Mouse (Mus musculus) mature B cell (primary cell): ENCODE data around the gene Sept10.
"Not testable (repeated sequence)": the region's sequence is repeated elsewhere in the genome, so short reads cannot be mapped to it uniquely, and the experiment has no call there.

Source experiments
- in situ Hi-C: fragments of 300-500 bp; cut with MboI; formaldehyde crosslinking; loops from 2 replicates; pipeline ENCODE4 v1.14.3; 2019

Sept10 gene

GRCm38 (mm10) chr10:59125497-59125896, 96.2 kb downstream of the Sept10 start:
- in situ Hi-C loops, result no loop called here

GRCm38 (mm10) chr10:59119811-59120210, 101.8 kb downstream of the Sept10 start:
- in situ Hi-C loops, result no loop called here

GRCm38 (mm10) chr10:59119001-59119400, 102.6 kb downstream of the Sept10 start:
- in situ Hi-C loops, result no loop called here

- in situ Hi-C loops, result no loop called here
These were observed 104.1 kb downstream of the Sept10 start for GRCm38 (mm10) chr10:59117555-59117954.

GRCm38 (mm10) chr10:59116331-59116730, 105.3 kb downstream of the Sept10 start:
- in situ Hi-C loops, result no loop called here

DNA sequence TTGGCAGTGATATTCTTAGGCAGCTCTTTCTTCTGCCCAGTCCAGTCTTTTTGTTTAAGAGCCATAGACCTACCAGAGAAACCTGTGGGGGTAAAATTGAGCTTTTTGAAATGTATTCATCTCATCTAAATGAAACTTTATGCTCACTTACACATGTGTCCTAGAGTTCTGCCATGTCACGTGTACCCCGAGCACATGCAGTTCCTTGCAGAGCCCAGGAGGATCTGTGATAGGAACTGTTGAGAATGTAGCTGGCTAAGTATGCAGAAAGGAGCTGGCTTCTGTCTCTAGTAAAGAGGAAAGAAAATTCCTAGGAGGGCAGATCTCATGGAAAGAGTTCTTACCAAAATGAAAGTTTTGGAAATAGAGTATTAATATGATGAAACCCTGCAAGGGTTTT, 106.0 kb downstream of the Sept10 start:
- in situ Hi-C loops, result no loop called here

GRCm38 (mm10) chr10:59114535-59115291, 106.9 kb downstream of the Sept10 start:
- in situ Hi-C loops, result no loop called here

- in situ Hi-C loops, result no loop called here
These were observed 108.3 kb downstream of the Sept10 start for GRCm38 (mm10) chr10:59113386-59113785.

DNA sequence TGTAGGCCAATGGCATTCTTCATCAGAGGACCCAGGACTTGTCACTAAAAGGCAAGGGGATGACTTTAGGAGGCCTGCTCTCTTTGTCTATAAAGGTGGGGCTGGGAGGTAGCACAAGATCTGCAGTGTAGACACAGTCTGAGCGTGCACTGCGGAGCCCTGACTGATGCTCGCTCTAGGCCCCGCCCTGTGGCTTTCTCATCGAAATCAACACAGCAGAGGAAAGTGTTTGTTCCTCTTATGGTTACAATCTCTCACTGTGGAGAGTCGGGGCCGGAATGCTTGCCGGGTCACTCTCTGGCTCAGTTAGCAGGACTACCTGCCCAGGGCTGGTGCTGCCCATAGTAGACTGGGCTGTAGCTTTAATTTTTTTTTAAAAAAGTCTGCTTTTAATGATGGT, 108.9 kb downstream of the Sept10 start:
- in situ Hi-C loops, result no loop called here

DNA sequence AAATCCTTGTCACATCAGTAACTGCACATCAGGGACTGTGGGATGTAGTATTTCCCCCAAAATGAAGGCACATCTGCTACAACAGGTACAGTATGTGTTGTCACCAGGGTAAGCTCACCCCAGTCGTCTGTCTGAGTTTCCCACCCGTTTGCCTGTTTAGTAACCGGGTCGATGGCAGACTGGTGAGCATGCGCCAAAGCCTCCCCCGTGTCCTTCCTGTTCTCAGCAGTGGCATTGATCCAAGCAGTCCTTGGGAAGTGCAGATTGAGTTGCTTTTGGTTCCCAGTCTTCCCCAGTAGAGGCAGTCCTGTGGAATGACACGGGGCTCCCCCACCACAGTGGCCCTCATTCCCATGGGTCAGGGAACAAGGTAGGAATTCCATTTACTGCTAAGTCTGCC, 111.3 kb downstream of the Sept10 start:
- in situ Hi-C loops, result no loop called here

GRCm38 (mm10) chr10:59109015-59109414, 112.6 kb downstream of the Sept10 start:
- in situ Hi-C loops, result no loop called here

DNA sequence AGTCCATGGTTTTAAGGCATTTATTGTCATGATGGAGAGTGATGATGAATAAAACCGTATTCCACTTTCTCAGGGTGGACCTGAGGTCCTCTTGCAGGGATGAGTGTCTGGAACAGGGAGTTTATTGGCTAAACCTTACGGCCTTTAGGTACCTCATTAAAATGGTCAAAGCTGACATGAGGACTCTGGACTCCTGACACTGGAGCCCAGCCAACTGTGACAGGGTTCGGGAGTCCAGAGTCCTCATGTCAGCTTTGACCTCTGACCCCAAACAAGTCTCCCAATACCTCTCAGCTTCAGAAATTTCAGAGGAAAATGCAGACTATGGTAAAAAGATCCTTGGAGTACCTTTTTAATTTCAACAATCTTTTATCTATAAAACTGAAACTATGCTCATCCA, 115.0 kb downstream of the Sept10 start:
- in situ Hi-C loops, result no loop called here

- in situ Hi-C loops, result no loop called here
These were observed 115.8 kb downstream of the Sept10 start for GRCm38 (mm10) chr10:59105885-59106284.

DNA sequence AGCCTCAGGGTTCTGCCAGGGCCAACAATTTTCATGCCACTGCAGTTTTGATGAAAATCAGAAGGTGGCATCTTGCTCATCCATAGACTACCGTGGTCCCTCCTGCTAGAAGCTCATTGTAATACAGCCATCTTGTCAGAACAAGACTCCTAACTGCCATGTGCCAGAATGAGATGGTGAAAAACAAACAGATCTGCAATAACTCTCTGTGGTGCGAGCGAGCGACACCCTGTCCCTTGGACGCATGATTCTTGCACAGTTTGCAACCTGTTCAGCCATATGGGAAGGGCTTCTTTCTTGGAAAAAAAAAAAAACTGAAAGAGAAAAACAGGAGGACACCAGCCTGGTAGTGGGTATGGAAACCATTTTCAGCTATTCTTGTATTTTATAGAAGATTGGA, 117.0 kb downstream of the Sept10 start:
- in situ Hi-C loops, result no loop called here

DNA sequence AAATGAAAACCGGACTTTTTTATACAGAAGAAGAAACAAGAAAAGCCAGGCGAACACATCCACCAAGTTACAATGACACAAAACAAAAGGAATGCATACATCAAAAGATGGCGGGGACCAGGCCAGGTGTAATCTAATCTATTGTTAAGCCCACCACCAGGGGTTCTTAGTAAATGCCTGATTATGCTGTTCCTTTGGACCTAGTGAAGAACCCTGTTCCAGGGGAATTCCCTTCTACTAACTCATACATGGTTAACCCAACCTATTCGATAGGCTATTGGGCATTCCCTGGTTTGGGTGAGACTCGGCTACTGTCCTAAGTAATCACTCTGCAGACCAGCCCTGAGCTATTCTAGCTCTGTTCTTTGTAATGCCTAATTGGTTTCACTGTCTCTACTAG, 118.6 kb downstream of the Sept10 start:
- in situ Hi-C loops, result not testable (repeated sequence)

- in situ Hi-C loops, result no loop called here
These were observed 129.7 kb downstream of the Sept10 start for GRCm38 (mm10) chr10:59091988-59092387.
